Mouse (Mus musculus) MEL (cell line): ENCODE data around the gene Tpm4.

Source experiments
- NRF1 ChIP-seq: IDR thresholded peaks from 2 replicates; pipeline ENCODE4 v1.6.1; 2014; ENCODE audit warnings: low read depth, mild to moderate bottlenecking, inconsistent platforms, low read length, improper control_type of control experiment, moderate library complexity; ENCODE audit not compliant: poor library complexity, insufficient read depth, severe bottlenecking
- RCOR1 ChIP-seq: IDR thresholded peaks from 2 replicates; pipeline ENCODE4 v1.6.1; 2012; ENCODE audit warnings: low read depth, mild to moderate bottlenecking, inconsistent platforms, low read length, improper control_type of control experiment

GRCm38 (mm10) chr8:72153382-72153781 lies 18.6 kb downstream of the Tpm4 start:
- no peak for TF ChIP-seq RCOR1
- no peak for TF ChIP-seq NRF1
